Mouse (Mus musculus) ES-E14 (cell line): ENCODE data around the gene Gng13. TPM values are rescaled to one million over a fixed set of nuclear protein-coding genes. Genes with fewer than 3 reads are reported as not detected.

Experiments used
- DNase-seq: peaks from one replicate; pipeline ENCODE4 v3.0.0-alpha.2; 2013; ENCODE audit warnings: low read depth, low spot score
- H3K27ac ChIP-seq: 2 replicates; pipeline ENCODE4 v1.5.1; 2012; ENCODE audit warnings: low read depth, mild to moderate bottlenecking, low read length, moderate library complexity, mixed read lengths; ENCODE audit not compliant: poor library complexity, insufficient read depth, severe bottlenecking
- H3K36me3 ChIP-seq: 2 replicates; pipeline ENCODE4 v1.6.1; 2012; ENCODE audit warnings: mild to moderate bottlenecking, low read length, moderate library complexity, mixed read lengths; ENCODE audit not compliant: control insufficient read depth, poor library complexity, insufficient read depth, severe bottlenecking
- H3K4me1 ChIP-seq, 2 experiments: fragments of 150-350 bp in 1 of 2; sonication (generic) in 1 of 2; 2 replicates each; pipeline ENCODE4 v1.6.1; 2012; ENCODE audit warnings: low read length in 2 of 2, mild to moderate bottlenecking in 1 of 2, mixed read lengths in 1 of 2; ENCODE audit not compliant: control insufficient read depth in 2 of 2, insufficient read depth in 2 of 2, poor library complexity in 1 of 2
- H3K4me3 ChIP-seq, 2 experiments: fragments of 150-350 bp in 1 of 2; sonication (generic) in 1 of 2; 2 replicates each; pipeline ENCODE4 v1.5.1; 2012; ENCODE audit warnings: low read length in 2 of 2, low read depth in 1 of 2, mild to moderate bottlenecking in 1 of 2, mixed read lengths in 1 of 2; ENCODE audit not compliant: insufficient read depth in 1 of 2, poor library complexity in 1 of 2, severe bottlenecking in 1 of 2
- H3K9ac ChIP-seq: 2 replicates; pipeline ENCODE4 v1.6.1; 2012; ENCODE audit warnings: low read depth, mild to moderate bottlenecking, low read length, mixed read lengths; ENCODE audit not compliant: poor library complexity, insufficient read depth, severe bottlenecking
- H3K9me3 ChIP-seq: fragments of 150-350 bp; sonication (generic); 2 replicates; pipeline ENCODE4 v1.6.1; 2012; ENCODE audit warnings: low read depth, mild to moderate bottlenecking, low read length; ENCODE audit not compliant: control insufficient read depth, insufficient read depth
- CHD2 ChIP-seq: IDR thresholded peaks from 2 replicates; pipeline ENCODE4 v1.6.1; 2014; ENCODE audit warnings: mild to moderate bottlenecking, low read depth, low read length, inconsistent platforms
- HCFC1 ChIP-seq: IDR thresholded peaks from 2 replicates; pipeline ENCODE4 v1.6.1; 2012; ENCODE audit warnings: low read length, inconsistent platforms, borderline replicate concordance; ENCODE audit not compliant: insufficient read depth
- MAFK ChIP-seq: IDR thresholded peaks from 2 replicates; pipeline ENCODE4 v1.6.1; 2014; ENCODE audit warnings: mild to moderate bottlenecking, low read depth, low read length, inconsistent platforms; ENCODE audit not compliant: insufficient read depth
- ZC3H11A ChIP-seq: IDR thresholded peaks from 2 replicates; pipeline ENCODE4 v1.6.1; 2012; ENCODE audit warnings: low read depth, mild to moderate bottlenecking, inconsistent platforms, low read length, borderline replicate concordance
- ZNF384 ChIP-seq: IDR thresholded peaks from 2 replicates; pipeline ENCODE4 v1.6.1; 2012; ENCODE audit warnings: low read depth, low read length, inconsistent platforms
- in situ Hi-C, 2 experiments: fragments of 600-800 bp; cut with MboI; formaldehyde crosslinking; loops; one replicate each; pipeline ENCODE4 v1.15.1; 2025; ENCODE audit warnings: low sequenced_read_pairs in 2 of 2, inconsistent platforms in 1 of 2; ENCODE audit not compliant: unreplicated experiment in 2 of 2
- total RNA-seq: library from RNA; depleted of rRNA; stranded (reverse); fragments of 300-350 nt; gene quantifications from 2 replicates; pipeline ENCODE4 v1.2.3, GENCODE M21; 2012

The Gng13 gene
- total RNA-seq, 1 experiment: 9.9 TPM

DNA sequence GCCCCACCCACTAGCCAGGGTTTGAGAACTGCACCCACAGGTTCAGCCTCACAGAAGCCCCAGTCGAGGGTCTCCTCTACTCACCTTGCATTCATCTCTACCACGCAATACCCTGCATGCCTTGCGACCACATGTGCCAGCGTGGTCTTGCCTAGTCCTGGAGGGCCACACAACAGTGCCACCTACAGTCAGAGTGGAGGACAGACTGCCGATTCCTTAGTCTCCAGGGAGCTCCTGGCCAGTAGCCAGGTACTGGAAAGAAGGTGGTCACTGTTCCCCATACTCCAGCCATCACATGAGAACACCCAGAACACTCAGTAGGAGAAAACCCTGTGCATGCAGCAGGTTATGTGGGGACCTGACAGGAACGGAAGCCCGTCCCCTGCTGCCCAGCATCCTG is 6.9 kb downstream of the Gng13 start:
- H3K36me3 ChIP-seq: peaks cover 60% of the 10 kb centered on the region
- H3K9me3 ChIP-seq: no peaks in the 10 kb centered on the region
- TF ChIP-seq ZNF384 (no peak), CHD2 (no peak), MAFK (no peak), HCFC1 (no peak), ZC3H11A (no peak)
- H3K9ac ChIP-seq: peak overlapping the region; percentile 55; the same call in 1 of the 2 replicates
- no peak for DNase-seq
- H3K4me1 ChIP-seq: peaks cover 4 to 24% of the 10 kb centered on the region in 2 experiments; a peak in 2 of 4 replicates
- H3K27ac ChIP-seq: no peak overlapping the region
- peak overlapping the region in 1 of 2 experiments; percentile 38; a peak in 2 of 4 replicates for H3K4me3 ChIP-seq
- in situ Hi-C loops: no loop called here

- H3K4me1 ChIP-seq: peaks cover 4 to 24% of the 10 kb centered on the region in 2 experiments; a peak in 2 of 4 replicates
- no peaks in the 10 kb centered on the region for H3K9me3 ChIP-seq
- no peak overlapping the region for H3K27ac ChIP-seq
- TF ChIP-seq ZC3H11A: no peak
- TF ChIP-seq MAFK: no peak
- TF ChIP-seq ZNF384: no peak
- no peak for TF ChIP-seq CHD2
- TF ChIP-seq HCFC1: no peak
- no peak overlapping the region for H3K9ac ChIP-seq
- H3K4me3 ChIP-seq: no peak overlapping the region
- no peak for DNase-seq
- in situ Hi-C loops: no loop called here
- peaks cover 47% of the 10 kb centered on the region for H3K36me3 ChIP-seq
Observed at GRCm38 (mm10) chr17:25725264-25725663, 8.3 kb downstream of the Gng13 start.

DNA sequence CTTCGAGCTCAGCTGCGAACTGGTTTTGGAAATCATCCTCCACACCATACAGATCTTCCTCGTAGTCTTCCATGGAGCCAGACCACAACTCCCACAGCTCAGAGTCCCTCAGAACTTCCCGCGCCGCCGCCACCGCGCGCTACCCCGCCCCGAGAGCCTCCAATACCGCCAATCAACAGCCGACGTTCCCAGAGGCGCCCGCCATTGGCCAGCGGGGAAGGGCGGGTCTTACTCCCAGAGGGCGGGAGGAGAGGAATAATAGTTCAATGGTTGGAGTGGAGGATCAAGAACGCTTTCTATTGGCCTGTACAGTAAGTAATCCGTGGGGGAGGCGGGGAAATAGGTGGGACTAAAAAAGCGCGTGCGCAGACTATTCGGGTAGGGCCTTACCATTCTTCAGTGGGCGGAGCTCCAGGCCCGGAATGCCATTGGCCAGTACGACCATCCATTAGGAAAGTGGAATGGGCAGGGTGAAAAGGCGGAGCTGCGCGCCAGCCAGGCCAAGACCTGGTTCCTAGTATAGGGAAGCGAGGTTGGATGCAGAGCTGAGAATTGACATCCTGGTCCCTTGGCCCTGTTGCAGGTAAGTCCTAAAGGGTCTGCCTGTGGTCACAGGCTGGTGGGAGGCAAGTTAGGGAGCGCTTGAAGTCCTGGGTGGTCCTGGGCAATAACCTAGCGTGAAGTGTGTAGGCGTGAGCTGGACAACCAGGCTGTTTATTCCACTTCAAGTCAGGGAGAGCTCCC is 10.5 kb downstream of the Gng13 start, which contains the start of the genes Chtf18 and Rpusd1:
Chtf18 (minus strand) TSS at position 155 of the 744 bp plus-strand sequence.
Rpusd1 (plus strand) TSS at position 406 of the 744 bp plus-strand sequence.
- peak; percentile 100 for DNase-seq
- Histone ChIP-seq H3K9ac (peak within 1 kb of the TSS; percentile 93), H3K4me3 (peak within 1 kb of the TSS; percentile 84 to 98), H3K9me3 (no peaks in the 10 kb centered on the region), H3K27ac (0 out of 2 replicates have a peak within 1 kb of the TSS, but pooled peaks have one; percentile 30), H3K4me1 (peaks cover 4 to 24% of the 10 kb centered on the region in 2 experiments; a peak in 2 of 4 replicates), H3K36me3 (peaks cover 27% of the 10 kb centered on the region)
- no peak for TF ChIP-seq ZNF384
- no peak for TF ChIP-seq MAFK
- no peak; the same call in 1 of the 2 replicates for TF ChIP-seq CHD2
- TF ChIP-seq ZC3H11A: no peak
- TF ChIP-seq HCFC1: no peak
- in situ Hi-C loops: no loop called here

GRCm38 (mm10) chr17:25728009-25728270 is 11.0 kb downstream of the Gng13 start:
- H3K27ac ChIP-seq: no peak overlapping the region
- H3K9ac ChIP-seq: peak overlapping the region; percentile 88
- in situ Hi-C loops: no loop called here
- peaks cover 4 to 19% of the 10 kb centered on the region in 2 experiments; a peak in 2 of 4 replicates for H3K4me1 ChIP-seq
- H3K4me3 ChIP-seq: peak overlapping the region; percentile 75
- no peak for DNase-seq
- H3K9me3 ChIP-seq: no peaks in the 10 kb centered on the region
- H3K36me3 ChIP-seq: peaks cover 22% of the 10 kb centered on the region; the same call in 1 of the 2 replicates
- TF ChIP-seq ZC3H11A (no peak), MAFK (no peak), ZNF384 (no peak), CHD2 (no peak), HCFC1 (no peak)
